ENCODE assay signal across 8 mouse cellular contexts in the genomic region with DNA sequence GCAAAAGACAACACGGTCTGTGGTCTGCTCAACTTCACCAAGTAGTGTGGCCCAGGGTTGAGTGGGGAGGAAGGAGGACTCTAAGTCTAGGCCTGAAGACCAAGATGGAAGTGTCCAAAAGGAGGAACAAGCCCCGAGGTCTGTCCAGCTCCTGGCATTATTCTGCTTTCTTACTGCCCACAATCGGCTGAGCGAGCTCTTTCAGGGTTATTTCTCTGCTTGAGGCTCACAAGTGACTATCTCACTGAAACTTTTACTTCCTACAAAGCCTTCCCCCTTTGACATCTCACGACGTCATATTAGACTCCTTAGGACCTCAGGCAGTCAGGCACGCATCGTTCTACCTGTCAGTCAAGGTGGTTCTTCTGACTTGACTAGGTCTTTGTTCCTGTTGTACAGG. TPM values are rescaled to one million over a fixed set of nuclear protein-coding genes. Genes with fewer than 3 reads are reported as not detected.
DNase-seq lines count a peak whose midpoint lies in the region; ATAC-seq and TF ChIP-seq lines count a peak whose summit lies in the region.

No protein-coding gene starts in this region.

- H3K9me3 ChIP-seq in heart, embryonic 13.5 days = no peaks in the 10 kb centered on the region
- H3K9me3 ChIP-seq in liver, postnatal 0 days (ENCODE audit: low read length) = no peaks in the 10 kb centered on the region

- H3K27me3 ChIP-seq in heart, embryonic 13.5 days (replicated peaks) = no peaks in the 10 kb centered on the region
- H3K27me3 ChIP-seq in liver, postnatal 0 days (ENCODE audit: insufficient read depth, low read length) = 0 out of 2 replicates have a peak, but pooled peaks cover 6% of the 10 kb centered on the region
- H3K27me3 ChIP-seq in splenic B cell, adult 2 months (ENCODE audit: control insufficient read depth, insufficient read depth, low read length, poor library complexity, severe bottlenecking) = no peaks in the 10 kb centered on the region

- peaks cover 39% of the 10 kb centered on the region for H3K4me1 ChIP-seq in heart, embryonic 13.5 days
- H3K4me1 ChIP-seq in liver, postnatal 0 days (ENCODE audit: insufficient read depth) = peaks cover 50% of the 10 kb centered on the region

- peak overlapping the region; percentile 65 for H3K4me3 ChIP-seq in heart, embryonic 13.5 days
- peak overlapping the region; percentile 76 for H3K4me3 ChIP-seq in liver, postnatal 0 days (ENCODE audit: low read depth, low read length)

- peak; percentile 10 for DNase-seq in heart, adult 8-10 months (ENCODE audit: low spot score)
- no peak for DNase-seq in heart, postnatal 36 days
- DNase-seq in MEL-GATA-1-ER (ENCODE audit: extremely low read depth, low read depth) = peak; percentile 21
- DNase-seq in liver, postnatal 0 days = no peak
- DNase-seq in splenic B cell, adult 2 months (ENCODE audit: low read depth, low spot score) = peak; percentile 66
- no peak for DNase-seq in ovary, postnatal 14 days (ENCODE audit: low spot score)
- DNase-seq in adrenal gland, postnatal 4 days (ENCODE audit: low spot score in 2 of 2) = no peak

- TF ChIP-seq CTCF in liver, postnatal 0 days (IDR thresholded peaks at IDR 0.05; ENCODE audit: low read depth) = no peak

- no peak for TF ChIP-seq EP300 in liver, postnatal 0 days (IDR thresholded peaks at IDR 0.05; ENCODE audit: low read depth)

- peak overlapping the region; percentile 76 for H3K4me2 ChIP-seq in heart, embryonic 13.5 days
- H3K4me2 ChIP-seq in liver, postnatal 0 days (ENCODE audit: low read depth, low read length) = peak overlapping the region; percentile 96

- no peaks in the 10 kb centered on the region; the same call in 1 of the 2 replicates for H3K36me3 ChIP-seq in heart, embryonic 13.5 days
- no peaks in the 10 kb centered on the region for H3K36me3 ChIP-seq in liver, postnatal 0 days (replicated peaks; ENCODE audit: insufficient read depth, low read length)
- H3K36me3 ChIP-seq in splenic B cell, adult 2 months (ENCODE audit: control insufficient read depth, insufficient read depth, low read length, poor library complexity, severe bottlenecking) = no peaks in the 10 kb centered on the region

- peak overlapping the region; percentile 83 for H3K9ac ChIP-seq in heart, embryonic 13.5 days
- H3K9ac ChIP-seq in liver, postnatal 0 days (replicated peaks) = peak overlapping the region; percentile 79; the same call in 1 of the 2 replicates

- WGBS in heart, embryonic 13.5 days = 65% methylated on average over 8 of the region's 8 CpGs
- WGBS in liver, postnatal 0 days (ENCODE audit: insufficient replicate concordance) = 40% methylated on average over 8 of the region's 8 CpGs

- no peak for ATAC-seq in heart, embryonic 13.5 days (ENCODE audit: extremely low read depth, insufficient number of reproducible peaks, low FRiP score, low TSS enrichment)
- ATAC-seq in liver, postnatal 0 days = no peak; the same call in 1 of the 2 replicates

- 0 out of 2 replicates have a peak overlapping the region, but pooled peaks have one; percentile 37 for H3K27ac ChIP-seq in heart, embryonic 13.5 days (replicated peaks)
- H3K27ac ChIP-seq in liver, postnatal 0 days (ENCODE audit: low read depth) = peak overlapping the region; percentile 89

- intact Hi-C loops in heart, postnatal 36 days (cut with DNase I) = no loop called here

RNA-seq across cellular contexts. Expression of a gene that starts 2.3 kb away (rescaled TPM):
- 10 to 100 TPM; 80.5 to 91.0 (median 88.1) TPM for total RNA-seq in heart, adult 8-10 months (2022)
- 10 to 100 TPM; 86.0 to 88.1 TPM for total RNA-seq in heart, postnatal 36 days (2021)
- 25.6 and 26.8 TPM in 2 replicates for polyA plus RNA-seq in heart, embryonic 13.5 days (2015; fragmentation: Nextera tagmentation; extraction: Ambion mirVana)
- 8.2 and 9.7 TPM in 2 replicates for polyA plus RNA-seq in liver, postnatal 0 days (2015; fragmentation: Nextera tagmentation; extraction: Ambion mirVana)
- total RNA-seq in adrenal gland, postnatal 4 days (2021) = 10 to 100 TPM; 43.9 to 47.9 TPM

RNA-seq across cellular contexts. Expression of a gene that starts 29.5 kb away (rescaled TPM):
- 100 to 1,000 TPM; 189 to 257 (median 218) TPM for total RNA-seq in heart, adult 8-10 months (2022)
- total RNA-seq in heart, postnatal 36 days (2021) = 100 to 1,000 TPM; 221 to 236 TPM
- polyA plus RNA-seq in heart, embryonic 13.5 days (2015; fragmentation: Nextera tagmentation; extraction: Ambion mirVana) = 67.9 and 73.0 TPM in 2 replicates
- polyA plus RNA-seq in liver, postnatal 0 days (2015; fragmentation: Nextera tagmentation; extraction: Ambion mirVana) = 104 and 114 TPM in 2 replicates
- total RNA-seq in adrenal gland, postnatal 4 days (2021) = 100 to 1,000 TPM in 1 of 2 experiments, 10 to 100 TPM in 1; 92.7 to 115 TPM

RNA-seq across cellular contexts. Expression of a gene that starts 42.2 kb away (rescaled TPM):
- 10 to 100 TPM; 41.7 to 50.7 (median 49.6) TPM for total RNA-seq in heart, adult 8-10 months (2022)
- total RNA-seq in heart, postnatal 36 days (2021) = 10 to 100 TPM; 47.8 to 54.4 TPM
- 36.6 and 44.5 TPM in 2 replicates for polyA plus RNA-seq in heart, embryonic 13.5 days (2015; fragmentation: Nextera tagmentation; extraction: Ambion mirVana)
- polyA plus RNA-seq in liver, postnatal 0 days (2015; fragmentation: Nextera tagmentation; extraction: Ambion mirVana) = 16.3 and 19.8 TPM in 2 replicates
- total RNA-seq in adrenal gland, postnatal 4 days (2021) = 10 to 100 TPM; 80.1 to 80.7 TPM

Comparison
In these comparisons a context has a peak if more than half of its experiments do, and no peak if none do; other contexts are left out.
1. DNase-seq: peak in heart, adult 8-10 months (single experiment), MEL-GATA-1-ER (single experiment) and splenic B cell, adult 2 months (single experiment); none in heart, postnatal 36 days (0 of 2), liver, postnatal 0 days (single experiment), ovary, postnatal 14 days (single experiment) and adrenal gland, postnatal 4 days (0 of 2).